Mouse (Mus musculus): Measurements from ENCODE around the gene Garnl3. TPM values are rescaled to one million over a fixed set of nuclear protein-coding genes. Genes with fewer than 3 reads are reported as not detected.
"Not testable (repeated sequence)": the region's sequence is repeated elsewhere in the genome, so short reads cannot be mapped to it uniquely, and the experiment has no call there.

The Garnl3 gene
- total RNA-seq, 2 experiments from 2014 or later = 0.49 to 1.7 TPM

DNA sequence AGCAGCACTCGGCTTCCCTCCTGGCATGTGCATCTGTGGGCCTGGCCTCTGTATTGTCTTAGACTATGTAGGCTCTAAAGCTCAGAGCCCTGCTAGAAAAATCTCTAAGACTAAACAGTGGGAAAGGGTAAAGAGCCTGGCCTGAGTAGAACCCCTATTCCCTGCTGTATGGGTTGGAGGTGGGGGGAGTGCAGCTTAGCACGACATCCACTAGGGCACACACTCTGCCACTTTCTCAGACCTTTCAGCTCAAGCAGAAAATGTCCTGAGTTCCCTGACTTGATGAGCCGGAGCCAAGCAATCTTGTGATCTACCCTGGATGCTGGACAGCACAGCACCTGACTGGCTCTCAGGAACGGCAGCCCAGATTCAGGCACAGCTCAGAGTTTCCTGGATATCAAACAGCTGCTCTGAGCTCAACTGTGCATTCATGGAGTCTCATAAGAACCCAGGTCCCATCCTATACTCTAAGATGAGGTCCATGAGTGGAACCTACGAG is 24.9 kb upstream of the Garnl3 start:
- no peak for DNase-seq

DNA sequence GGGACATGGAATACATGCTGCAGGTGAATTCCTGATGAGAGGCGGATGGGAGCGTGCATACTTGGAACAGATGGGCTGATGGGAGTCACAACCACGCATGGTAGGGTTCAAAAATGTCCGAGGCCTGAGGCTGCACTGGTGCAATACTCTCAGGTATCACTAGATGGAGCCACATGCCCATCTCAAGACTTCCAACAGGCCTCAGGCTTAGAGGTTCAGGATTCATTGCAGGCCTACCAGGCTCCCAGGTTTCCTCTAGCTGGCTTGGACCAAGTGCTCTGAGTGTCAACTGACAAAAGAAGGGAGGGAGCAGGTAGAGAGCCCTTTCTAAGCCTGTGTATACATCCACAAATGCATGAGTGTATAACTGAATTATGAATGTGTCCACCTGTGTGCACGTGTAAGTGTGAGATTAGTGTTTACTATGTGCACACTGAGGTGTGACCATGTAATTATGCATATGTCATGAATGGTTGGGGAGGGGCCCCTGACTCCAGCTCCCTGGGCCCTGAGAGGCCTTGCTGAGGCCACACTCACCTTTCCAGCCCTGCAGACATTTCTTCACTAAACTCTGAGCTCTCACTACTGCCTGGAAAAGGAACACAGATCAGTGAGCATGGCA is 23.4 kb upstream of the Garnl3 start:
- peak; percentile 62 for DNase-seq

DNA sequence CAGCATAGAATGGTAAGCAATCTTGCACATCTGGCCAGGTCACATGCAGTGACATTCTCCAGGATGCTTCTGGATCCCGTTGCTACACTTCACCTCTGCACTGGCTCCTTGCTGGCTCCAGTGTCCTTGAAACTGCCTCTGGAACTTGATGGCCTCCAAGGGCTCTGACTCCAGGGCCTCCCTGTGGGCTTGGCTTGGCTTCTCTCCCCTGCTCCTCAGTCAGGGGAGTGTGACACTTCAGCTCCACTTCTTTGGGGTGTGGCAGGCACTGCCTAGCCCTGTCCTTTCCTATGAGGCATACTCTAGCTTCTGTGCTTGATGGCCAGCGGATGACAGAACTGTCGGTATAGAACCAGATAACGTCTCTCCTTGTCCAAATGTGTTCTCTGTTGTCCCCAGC is 15.5 kb upstream of the Garnl3 start:
- DNase-seq = no peak

DNA sequence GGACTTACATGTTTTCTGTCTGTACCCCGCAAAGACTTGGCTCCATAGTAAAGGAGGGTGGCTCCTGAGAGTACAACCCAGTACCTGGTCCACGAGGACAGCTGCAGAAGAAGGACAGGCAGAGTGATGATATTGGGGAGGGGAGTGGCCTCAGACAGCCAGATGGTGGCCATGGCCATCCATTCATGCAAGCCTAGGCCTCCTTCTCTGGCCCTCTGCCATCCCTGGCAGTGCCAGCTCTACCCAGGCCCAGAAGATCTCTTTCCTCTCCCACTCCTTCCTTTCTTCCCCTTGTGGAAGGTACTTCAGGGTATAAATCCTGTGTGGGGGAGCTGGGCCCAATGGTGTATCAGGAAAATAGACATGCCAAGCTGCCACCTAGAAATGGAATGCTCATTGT is 11.8 kb upstream of the Garnl3 start:
- DNase-seq = no peak

DNA sequence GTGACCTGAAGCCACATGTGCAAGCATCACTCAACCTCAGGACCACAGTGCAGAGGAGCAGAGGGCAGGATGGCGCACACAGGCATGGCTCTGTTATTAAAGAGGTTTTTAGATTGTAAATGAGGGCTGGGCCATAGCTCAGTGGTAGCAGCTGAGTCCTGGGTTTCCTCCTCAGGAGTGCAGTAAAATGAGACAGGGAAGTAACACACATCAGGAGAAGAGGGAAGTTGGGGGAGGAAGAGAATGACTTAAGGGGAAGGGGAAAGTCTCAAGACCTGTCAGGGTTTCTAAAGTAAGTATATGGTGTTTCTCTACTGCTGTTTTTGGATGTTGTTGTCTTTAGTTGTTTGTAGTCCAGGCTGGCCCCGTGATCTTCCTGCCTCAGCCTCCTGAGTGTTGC is 7.0 kb upstream of the Garnl3 start:
- no peak for DNase-seq

DNA sequence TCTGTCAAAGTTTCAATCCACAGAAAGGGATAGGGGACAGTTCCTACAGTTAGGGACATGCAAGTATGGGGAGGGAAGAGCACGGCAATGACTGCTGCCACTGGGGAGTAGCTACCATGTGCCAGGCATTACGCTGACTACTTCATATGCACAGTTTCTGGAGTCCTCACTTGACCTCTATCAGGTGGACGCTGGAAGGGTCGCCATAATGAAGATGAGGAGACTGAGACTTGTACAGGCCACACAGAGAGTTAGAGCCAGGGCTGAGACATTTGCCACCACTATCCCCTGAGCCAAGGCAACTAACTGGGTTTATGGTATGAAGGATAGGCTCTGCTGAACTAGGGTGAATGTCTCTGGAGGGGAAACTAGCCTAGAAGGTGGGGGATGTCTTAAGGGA is 6.3 kb upstream of the Garnl3 start:
- DNase-seq = no peak

DNA sequence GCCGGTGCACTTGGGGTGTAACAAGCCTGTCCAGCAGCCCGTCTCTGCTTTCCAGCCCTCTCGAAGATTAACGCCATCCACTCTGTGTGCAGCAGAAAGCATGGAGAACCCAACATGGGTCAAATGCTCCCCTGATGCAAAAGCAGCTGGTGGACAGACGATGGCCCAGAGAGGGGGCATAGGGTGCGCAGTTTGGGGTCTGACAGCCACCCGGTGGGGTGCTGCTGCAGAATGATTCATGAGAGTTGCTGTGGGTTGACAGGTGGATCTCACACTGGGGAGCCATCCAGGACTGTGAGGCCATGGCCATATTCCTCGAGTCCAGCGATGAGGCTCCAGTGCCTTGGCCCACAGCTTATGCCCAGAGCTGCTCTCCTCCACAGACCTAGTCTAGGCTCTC is 5.8 kb upstream of the Garnl3 start:
- no peak for DNase-seq

DNA sequence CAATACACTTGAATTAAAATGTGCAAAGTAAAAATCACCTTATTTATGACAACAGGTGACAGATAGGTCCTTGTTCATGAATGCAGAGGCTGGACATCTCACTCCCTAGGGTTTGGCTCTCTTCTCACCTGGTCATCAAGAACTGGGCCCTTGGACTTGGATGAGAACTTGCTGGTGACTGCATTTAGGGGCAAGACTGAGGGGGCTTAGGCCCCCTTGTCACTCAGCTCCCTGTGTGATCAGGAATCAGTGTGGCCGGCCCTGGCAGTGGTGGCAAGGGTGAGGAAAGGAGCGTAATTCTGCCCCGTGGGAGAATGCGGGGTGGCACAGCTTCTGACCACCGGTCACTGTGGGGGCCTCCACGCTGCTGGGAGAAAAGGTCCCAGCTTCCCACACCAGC is 4.9 kb upstream of the Garnl3 start:
- DNase-seq = no peak

DNA sequence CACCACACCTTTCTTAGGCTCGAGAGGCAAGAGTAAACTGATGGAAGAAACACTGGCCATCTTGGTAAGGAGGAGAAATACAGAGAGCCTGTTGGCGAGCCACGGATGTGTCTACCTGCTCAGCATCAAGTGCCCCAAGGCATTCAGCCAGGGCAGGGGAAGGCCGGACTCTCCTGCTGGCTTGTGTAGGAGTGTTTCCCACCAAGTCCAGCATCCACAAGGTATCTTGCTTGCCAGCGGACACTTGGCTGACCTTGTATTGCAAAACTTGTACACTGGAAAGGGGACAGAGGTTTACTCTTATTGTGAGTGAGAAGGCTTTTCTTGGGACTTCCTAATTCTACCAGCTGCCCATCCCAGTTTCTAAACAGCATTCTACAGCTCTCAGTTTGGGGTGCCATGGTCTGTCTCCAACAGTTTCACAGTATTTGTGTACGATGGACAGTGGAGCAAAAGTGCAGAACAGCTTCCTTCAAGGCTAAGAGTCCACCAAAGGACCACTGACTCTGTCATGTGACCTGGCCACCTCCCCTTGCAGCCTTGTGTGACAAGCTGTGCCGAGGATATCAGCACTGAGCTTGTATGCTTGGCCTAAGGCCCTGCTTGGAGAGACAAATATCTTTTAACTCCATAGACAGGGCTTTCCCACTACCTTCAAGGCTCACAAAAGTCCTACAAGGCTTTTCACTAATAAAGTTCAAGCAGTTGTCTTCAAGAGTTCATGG is 3.5 kb upstream of the Garnl3 start:
- DNase-seq = no peak

DNA sequence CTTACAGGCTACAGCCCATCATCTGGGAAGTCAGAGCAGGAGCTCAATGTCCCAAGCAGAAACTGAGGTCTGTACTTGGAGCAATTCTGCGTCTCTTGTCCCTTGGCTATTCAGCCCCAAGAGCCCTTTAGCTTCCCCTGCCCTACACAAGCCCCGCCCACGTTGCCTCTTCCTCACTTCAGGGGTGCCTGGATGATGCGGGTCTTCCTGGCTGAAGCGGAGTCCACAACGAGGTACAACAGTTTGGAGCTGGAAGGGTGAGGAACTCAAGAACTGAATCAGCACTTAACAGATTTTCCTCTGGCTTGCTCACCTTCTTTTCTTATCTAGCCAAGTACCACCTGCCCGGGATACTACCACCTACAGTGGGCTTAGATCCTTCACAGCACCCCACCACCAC is 852 bp upstream of the Garnl3 start:
- no peak for DNase-seq

DNA sequence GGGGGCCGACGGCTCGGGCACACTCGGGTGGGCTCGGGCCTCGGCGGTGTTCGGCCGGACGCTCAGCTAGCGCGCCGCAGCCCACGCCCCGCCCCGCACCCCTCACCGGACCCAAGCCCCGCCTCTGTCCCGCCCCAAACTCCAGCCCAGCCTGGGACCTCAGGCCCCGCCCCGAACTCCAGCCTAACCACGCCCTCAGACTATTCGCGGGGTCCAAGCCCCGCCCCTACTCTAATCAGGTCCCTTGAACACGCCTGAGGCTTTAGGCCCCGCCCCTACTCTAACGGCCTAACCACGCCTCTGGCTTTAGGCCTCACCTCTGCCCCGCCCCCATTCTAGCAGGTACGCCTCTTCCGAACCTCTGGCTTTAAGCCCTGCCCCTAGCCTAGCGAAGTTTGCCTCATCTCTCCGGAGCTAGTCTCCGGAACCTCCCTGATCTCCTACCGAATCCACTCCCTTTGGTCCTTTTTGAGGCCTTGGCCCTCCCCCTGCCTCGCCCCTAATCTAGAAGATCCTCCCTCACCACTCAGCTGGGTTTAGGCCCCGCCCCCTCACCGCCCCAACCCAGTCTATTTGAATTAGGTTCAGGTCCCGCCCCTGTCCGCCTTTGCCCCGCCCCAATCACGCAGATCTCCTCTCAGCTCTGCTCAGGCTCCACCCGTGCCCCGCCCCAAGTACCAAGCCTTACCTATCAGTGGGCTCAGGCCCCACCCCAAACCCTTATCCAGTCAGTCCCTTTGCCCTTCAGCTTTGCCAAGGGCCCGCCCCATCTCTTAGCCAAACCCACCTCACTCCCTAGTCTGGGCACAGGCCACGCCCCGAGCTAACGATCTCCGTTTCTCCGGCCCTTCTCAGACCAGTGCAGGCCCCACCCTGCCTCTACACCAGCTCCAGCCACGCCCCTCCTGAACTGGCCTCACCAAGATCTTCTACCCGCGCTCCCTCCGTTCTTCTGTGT is 649 bp downstream of the Garnl3 start:
- DNase-seq = peak; percentile 98

DNA sequence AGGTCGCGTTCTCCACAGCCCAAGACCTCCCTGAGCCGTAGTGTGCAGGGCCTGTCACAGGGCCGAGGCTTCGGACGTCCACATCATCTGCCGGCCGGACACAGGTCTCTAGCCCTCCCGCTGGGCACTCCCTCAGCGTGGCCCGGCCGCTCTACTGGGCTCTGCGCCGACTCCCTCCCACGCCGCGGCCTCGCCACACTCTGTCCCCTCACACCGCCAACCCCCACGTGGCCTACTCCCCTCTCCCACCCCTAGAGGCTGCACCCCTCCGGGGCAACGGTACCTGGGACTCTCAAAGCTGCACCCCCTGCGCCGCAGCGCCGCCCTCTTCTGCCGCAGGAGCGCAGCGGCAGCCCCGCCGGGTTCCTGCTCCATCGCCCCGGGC is 1.3 kb downstream of the Garnl3 start:
- DNase-seq = no peak

DNA sequence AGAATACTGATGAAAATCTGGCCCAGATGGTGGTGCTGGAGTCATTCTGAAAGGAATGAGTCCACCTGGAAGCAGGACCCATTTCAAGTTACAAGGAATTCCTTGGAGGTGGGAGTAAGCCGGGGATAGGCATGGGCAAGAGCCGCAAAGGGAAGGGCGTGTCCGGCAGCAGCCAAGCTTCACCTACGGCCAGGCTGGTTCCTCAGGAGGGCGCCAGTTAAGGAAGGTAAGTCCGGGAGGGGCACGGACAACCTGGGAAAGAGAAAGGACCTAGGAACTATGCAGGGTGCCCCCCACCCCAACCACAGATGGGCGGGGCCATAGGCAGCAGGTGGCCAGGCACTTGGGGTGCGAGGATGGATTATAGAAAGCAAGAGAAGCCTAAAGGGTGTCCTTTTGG is 1.8 kb downstream of the Garnl3 start:
- peak; percentile 24 for DNase-seq

DNA sequence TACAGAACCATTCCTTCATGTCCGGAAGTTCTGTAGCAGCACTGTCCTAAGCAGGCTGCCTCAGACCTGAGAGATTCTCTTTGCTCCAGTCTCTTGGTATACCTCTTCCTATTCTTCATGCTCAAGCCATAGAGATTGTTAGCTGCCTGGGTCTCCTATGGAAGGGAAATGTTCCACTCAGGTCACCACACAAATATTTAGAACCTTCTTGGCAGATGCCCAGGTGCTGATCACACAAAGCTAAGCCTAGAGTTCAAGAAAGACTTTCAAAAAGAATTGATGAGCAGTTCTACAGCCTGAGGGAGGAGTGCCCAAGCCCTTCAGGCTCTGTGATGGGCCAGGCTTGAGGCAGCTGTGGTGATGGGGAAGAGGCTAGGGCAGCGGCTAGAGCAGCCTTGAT is 2.4 kb downstream of the Garnl3 start:
- DNase-seq = no peak

DNA sequence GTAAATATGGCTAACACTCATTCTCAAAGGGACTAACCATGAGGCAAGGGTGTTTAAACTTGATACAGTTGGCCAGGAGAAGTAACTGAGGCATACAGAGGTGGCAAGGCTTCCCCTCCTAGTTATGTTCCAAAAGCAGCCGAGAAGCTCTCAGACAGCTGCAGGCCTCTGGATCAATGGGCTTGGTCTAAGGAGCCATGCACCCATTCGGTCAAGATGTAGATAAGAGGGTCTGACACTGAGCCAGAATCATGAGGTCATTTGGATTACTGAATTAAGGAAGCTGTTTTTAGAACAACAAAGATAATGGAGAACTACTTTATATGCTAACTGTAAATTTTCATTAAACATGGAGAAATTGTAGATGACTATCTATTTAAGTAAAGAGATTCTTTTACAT is 4.2 kb downstream of the Garnl3 start:
- DNase-seq = no peak

DNA sequence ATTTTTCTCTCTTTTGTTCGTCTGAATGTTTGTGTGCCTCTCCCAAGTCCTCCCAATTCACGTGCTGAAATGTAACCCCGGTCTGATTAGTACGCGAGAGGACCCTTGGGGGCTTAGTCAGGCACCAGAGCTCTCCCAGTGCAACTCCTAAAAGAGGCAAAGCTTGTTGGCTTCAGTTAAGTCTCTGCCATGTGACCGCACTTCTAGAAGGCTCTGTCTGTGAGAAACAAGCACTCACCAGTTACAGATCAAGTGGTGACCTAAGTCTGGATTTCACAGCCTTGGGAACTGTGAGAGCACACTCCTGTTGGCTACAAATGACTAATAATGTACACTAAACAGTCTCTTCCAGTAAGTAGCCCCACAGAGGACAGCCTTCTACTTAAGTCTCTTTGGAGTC is 8.6 kb downstream of the Garnl3 start:
- DNase-seq = no peak

DNA sequence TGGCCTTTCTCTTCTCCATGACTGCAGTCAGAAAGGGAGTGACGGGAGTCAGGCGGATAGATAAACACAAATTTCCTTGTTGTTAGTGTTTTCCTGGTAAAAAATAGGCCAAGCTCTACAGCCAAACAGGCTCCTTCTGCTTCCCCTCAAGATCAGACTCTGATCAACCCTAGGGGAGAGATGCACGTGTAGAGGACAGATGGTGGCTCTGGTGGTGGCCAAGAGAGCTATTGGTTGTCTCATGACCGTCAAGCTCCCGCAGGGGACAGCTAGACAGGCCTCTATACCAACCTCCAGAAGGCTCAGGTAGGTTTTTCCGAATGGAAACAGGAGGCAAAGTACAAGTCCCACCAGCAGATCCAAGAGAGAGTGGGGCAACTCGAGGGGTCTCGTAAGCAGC is 30.9 kb downstream of the Garnl3 start:
- DNase-seq = no peak

DNA sequence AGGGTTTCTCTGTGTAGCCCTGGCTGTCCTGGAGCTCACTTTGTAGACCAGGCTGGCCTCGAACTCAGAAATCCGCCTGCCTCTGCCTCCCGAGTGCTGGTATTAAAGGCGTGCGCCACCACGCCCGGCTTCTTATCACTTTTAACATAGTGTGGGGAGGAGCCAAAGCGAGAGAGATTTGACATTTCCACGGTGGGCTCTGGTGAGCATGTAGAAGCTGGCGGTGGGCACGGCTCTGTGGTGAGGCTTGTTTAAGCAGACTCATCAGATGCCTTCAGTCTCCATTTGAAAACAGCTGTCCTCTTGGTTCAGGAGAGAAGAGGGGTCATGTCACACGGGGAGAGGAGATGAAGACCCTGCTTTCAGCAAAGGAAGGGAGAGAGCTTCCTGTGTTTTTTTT is 34.1 kb downstream of the Garnl3 start:
- DNase-seq = not testable (repeated sequence)

DNA sequence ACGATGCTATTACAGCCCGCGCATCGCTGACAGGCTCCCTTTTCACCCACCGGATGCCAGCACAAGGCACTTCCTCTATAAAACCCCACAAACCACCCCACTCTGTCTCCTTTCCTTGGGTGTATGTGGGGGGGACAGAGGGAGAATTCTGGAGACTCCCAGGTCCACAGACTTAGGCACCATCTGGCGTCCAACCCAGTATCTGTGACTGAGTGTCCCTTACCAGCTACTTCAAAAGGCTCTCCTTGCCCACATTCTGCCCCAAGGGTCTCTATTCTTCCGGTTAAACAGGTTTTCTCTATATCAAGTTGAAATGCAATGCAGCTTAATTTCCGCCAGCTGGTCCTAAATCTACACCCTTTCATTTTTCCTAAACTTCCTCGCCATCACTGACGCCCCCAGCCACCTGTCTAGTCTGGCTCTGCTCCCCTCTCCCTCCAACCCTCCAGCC is 36.2 kb downstream of the Garnl3 start:
- no peak for DNase-seq

DNA sequence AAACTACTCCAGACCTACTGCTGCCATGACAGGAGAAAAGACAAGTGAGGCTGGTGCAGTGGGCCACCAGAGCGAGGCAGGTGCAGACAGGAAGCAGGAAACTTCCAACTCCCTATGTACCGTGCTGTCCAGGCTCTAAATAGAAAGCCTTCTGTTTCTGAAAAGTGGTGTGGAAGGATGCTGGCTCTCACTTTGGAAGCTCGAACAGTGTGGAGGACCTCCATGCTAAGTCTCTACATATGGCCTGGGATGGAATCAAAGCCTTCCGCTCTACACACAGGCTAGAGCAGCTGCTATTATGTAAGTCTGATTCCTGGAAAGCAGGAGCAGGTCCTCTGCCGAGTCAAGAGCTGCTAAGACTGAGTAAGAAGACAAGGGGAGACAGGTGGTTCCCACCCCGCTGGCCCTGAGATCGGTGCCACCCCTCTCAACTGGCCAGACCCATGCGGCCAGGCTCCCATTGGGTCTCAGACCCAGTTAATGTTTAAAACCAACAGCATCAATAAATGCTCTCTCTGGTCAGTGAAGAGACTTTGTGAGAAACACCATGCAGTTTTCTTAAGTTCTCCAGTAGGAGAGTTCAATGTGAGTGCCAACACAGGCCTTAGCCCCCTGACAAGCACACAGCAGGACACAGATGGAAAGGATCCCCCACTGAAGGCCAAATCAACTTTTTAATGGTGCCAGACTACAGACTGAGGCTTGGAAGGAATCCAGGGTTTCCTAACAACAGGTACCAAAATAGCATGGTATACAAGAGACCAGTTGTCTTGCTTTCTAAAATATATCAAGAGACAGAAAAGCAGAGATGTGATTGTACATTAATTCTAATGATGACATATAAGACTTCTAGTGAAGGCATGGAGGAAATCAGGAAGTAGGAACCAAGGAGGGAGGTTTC is 40.6 kb downstream of the Garnl3 start:
- no peak for DNase-seq

DNA sequence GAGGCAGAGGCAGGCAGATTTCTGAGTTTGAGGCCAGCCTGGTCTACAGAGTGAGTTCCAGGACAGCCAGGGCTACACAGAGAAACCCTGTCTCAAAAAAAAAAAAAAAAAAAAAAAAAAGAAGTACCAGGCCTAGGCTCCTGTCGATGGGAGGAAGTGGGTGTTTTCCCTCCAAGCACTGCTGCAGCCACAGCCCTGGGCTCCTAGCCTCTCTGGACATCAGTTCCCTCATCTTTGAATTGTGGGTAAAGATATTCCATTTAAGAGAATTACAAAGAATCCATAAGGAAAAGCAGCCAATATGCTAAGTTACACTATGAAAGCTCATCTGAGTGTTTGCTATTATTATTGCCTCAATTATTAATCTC is 41.4 kb downstream of the Garnl3 start:
- DNase-seq = not testable (repeated sequence)

All from gastrocnemius, postnatal 25 days (tissue).